Mouse (Mus musculus): ENCODE results near the gene Sema3f. TPM values are rescaled to one million over a fixed set of nuclear protein-coding genes. Genes with fewer than 3 reads are reported as not detected.

Gene Sema3f
- polyA plus RNA-seq, 1 experiment from 2014 or later, result 3.9 TPM

DNA sequence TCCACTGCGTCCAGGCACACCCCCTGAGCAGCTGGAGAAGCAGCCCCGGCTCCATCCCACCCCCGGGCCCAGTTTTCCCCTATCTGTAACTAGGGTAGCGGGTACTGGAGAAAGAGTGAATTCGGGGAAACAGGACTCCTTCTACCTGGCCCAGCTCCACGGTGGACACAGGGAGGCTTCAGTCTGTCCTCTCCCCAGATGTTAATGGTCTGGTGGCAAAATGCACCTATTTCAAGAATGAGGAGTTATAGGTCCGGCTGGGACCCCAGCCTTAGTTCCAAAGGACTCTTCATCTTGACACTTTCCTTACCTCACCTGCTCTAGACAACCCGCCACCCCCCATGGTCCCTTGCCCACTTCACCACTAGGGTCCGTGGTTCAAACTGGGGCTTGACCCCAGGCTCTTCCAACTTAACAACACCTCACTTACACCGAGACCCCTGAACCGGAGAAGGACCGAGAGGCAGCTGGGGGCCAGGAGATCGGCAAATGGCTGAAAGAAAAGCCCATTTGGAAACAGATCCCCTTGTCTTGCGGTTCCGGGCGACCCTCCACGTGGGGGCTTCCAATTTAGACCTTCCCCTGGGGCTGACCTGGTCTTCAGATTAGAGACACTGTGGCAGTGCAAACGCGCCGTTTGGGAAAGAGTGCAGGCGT lies 1.7 kb downstream of the Sema3f start:
- Histone ChIP-seq H3K36me3 (ENCODE audit: control insufficient read depth, insufficient read depth) (0 out of 2 replicates have a peak, but pooled peaks cover 8% of the 10 kb centered on the region), H3K4me2 (replicated peaks; ENCODE audit: low read depth) (peak overlapping the region; percentile 99), H3K4me3 (ENCODE audit: low read depth, low read length) (peak overlapping the region; percentile 59), H3K9ac (ENCODE audit: low read depth, low read length) (peak overlapping the region; percentile 72), H3K27me3 (replicated peaks; ENCODE audit: control insufficient read depth, insufficient read depth, low read length) (peaks cover 4% of the 10 kb centered on the region; the same call in 1 of the 2 replicates), H3K9me3 (ENCODE audit: control insufficient read depth) (no peaks in the 10 kb centered on the region), H3K4me1 (replicated peaks; ENCODE audit: control insufficient read depth, insufficient read depth, low read length) (peaks cover 10% of the 10 kb centered on the region), H3K27ac (ENCODE audit: low read depth, low read length) (no peak overlapping the region)
- 0 out of 2 replicates have a peak, but pooled peaks have one; percentile 2 for TF ChIP-seq CTCF (IDR thresholded peaks at IDR 0.05; ENCODE audit: low read depth)
- ATAC-seq, result no peak
- 11% methylated on average over 21 of the region's 21 CpGs for WGBS

DNA sequence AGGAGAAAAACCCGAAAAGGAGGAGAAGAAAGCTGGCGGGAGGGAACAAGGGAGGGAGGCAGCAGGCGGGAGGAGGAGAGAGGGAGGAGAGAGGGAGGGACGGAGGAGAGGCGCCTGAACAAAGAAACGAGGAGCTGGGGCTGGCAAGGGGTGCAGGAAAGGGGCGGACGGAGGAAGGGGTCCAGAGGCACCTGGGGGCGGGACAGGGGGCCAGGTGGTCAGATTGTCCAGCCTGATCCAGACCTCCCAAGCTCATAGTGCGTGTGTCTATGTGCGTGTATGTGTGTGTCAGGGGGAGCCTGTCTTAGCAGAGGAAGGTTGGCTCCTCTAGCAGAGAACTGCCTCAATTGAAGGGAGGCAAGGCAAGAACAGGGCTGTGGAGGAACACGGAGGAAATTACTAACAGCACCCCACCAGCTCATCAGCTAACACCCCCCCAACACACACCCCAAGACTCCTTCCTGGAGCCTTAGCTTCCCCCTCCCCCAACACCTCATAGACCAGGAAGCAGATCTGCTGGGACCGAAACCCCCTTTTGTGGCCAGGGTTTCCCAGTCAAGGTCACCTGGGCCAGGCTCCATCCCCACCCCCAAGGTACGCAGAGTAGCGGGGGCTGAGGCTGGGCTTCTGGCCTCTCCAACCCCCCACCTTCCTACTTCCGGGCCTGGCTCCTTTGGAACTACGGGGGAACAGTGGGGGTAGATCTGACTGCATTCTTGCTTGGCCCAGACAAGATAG lies 2.4 kb downstream of the Sema3f start:
- H3K27me3 ChIP-seq (replicated peaks; ENCODE audit: control insufficient read depth, insufficient read depth, low read length), result peaks cover 4% of the 10 kb centered on the region; the same call in 1 of the 2 replicates
- H3K4me3 ChIP-seq (ENCODE audit: low read depth, low read length), result peak overlapping the region; percentile 59
- H3K9me3 ChIP-seq (ENCODE audit: control insufficient read depth), result no peaks in the 10 kb centered on the region
- H3K4me2 ChIP-seq (replicated peaks; ENCODE audit: low read depth), result peak overlapping the region; percentile 99
- H3K9ac ChIP-seq (ENCODE audit: low read depth, low read length), result peak overlapping the region; percentile 72; the same call in 1 of the 2 replicates
- WGBS, result 4% methylated on average over 17 of the region's 17 CpGs
- no peak for TF ChIP-seq CTCF (IDR thresholded peaks at IDR 0.05; ENCODE audit: low read depth)
- no peak for ATAC-seq
- H3K27ac ChIP-seq (ENCODE audit: low read depth, low read length), result no peak overlapping the region
- peaks cover 10% of the 10 kb centered on the region for H3K4me1 ChIP-seq (replicated peaks; ENCODE audit: control insufficient read depth, insufficient read depth, low read length)
- 0 out of 2 replicates have a peak, but pooled peaks cover 8% of the 10 kb centered on the region for H3K36me3 ChIP-seq (ENCODE audit: control insufficient read depth, insufficient read depth)

DNA sequence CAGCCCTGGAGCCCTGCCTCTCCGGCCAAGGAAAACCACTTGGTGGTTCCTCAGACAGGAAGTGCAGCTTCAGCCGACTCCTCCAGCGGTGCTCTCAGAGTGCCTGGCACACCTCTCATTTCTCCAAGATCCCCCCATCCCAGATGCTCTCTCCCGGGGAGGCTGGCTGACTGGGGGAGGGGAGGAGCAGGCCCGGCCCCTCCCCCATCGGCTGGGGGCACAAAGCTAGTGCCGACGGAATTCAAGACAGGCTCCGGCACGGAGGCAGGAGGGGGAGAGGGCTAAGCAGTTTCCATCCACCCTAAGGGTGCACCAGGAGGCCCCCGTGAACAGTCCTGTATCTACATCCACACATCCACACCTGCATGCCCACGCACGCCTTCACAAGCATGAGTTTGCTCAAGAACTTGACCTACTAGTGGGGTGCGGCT lies 3.5 kb downstream of the Sema3f start:
- Histone ChIP-seq H3K4me2 (replicated peaks; ENCODE audit: low read depth) (peak overlapping the region; percentile 99), H3K9me3 (ENCODE audit: control insufficient read depth) (no peaks in the 10 kb centered on the region), H3K4me1 (replicated peaks; ENCODE audit: control insufficient read depth, insufficient read depth, low read length) (peaks cover 10% of the 10 kb centered on the region), H3K9ac (ENCODE audit: low read depth, low read length) (no peak overlapping the region), H3K36me3 (ENCODE audit: control insufficient read depth, insufficient read depth) (0 out of 2 replicates have a peak, but pooled peaks cover 8% of the 10 kb centered on the region), H3K27ac (ENCODE audit: low read depth, low read length) (no peak overlapping the region), H3K4me3 (ENCODE audit: low read depth, low read length) (peak overlapping the region; percentile 59), H3K27me3 (replicated peaks; ENCODE audit: control insufficient read depth, insufficient read depth, low read length) (peaks cover 4% of the 10 kb centered on the region; the same call in 1 of the 2 replicates)
- WGBS, result 18% methylated on average over 14 of the region's 14 CpGs
- no peak for TF ChIP-seq CTCF (IDR thresholded peaks at IDR 0.05; ENCODE audit: low read depth)
- no peak for ATAC-seq

DNA sequence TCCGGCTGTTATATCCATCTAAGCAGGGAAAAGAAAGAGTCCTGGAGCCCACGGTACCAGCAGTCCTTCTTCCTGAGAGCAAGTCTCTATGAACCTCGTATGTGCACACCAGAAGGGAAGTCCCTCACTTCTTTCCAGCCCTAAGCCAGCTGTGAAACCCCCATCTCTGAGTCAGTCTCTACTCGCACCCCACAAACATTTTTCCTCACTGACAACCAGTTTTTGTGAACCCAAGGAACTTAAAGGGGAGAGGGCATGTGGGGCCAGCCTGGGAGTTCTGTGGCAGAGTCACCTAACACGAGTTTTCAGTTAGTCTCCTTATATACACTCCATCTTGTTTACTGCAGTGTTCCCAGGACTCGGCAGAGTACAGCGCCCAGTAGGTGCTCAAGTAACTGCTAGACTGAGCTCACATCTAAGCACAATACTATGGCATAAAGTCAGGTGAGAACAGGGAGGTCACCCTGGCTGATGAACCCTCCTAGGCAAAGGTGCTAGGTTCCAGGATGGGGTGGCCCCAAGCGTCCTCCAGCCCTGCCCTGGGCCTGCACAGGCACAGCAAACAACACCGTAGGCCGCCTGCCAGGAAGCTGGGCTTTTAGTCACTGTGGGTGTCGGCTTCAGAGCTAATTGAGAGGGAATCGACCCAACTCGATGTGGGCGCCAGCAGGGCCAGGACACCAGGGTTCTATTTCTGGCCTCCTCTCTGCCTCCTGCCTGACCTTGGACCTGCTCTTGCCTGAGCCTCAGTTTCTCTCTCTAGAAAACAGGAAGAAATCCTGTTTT lies 6.7 kb downstream of the Sema3f start:
- H3K4me2 ChIP-seq (replicated peaks; ENCODE audit: low read depth), result no peak overlapping the region
- ATAC-seq, result 0 out of 2 replicates have a peak, but pooled peaks have one; percentile 8
- no peak overlapping the region for H3K4me3 ChIP-seq (ENCODE audit: low read depth, low read length)
- no peaks in the 10 kb centered on the region for H3K9me3 ChIP-seq (ENCODE audit: control insufficient read depth)
- TF ChIP-seq CTCF (IDR thresholded peaks at IDR 0.05; ENCODE audit: low read depth), result no peak
- no peaks in the 10 kb centered on the region for H3K27me3 ChIP-seq (replicated peaks; ENCODE audit: control insufficient read depth, insufficient read depth, low read length)
- no peak overlapping the region for H3K27ac ChIP-seq (ENCODE audit: low read depth, low read length)
- 0 out of 2 replicates have a peak, but pooled peaks cover 8% of the 10 kb centered on the region for H3K36me3 ChIP-seq (ENCODE audit: control insufficient read depth, insufficient read depth)
- H3K4me1 ChIP-seq (replicated peaks; ENCODE audit: control insufficient read depth, insufficient read depth, low read length), result peaks cover 17% of the 10 kb centered on the region
- H3K9ac ChIP-seq (ENCODE audit: low read depth, low read length), result no peak overlapping the region
- WGBS, result 54% methylated on average over 14 of the region's 14 CpGs

DNA sequence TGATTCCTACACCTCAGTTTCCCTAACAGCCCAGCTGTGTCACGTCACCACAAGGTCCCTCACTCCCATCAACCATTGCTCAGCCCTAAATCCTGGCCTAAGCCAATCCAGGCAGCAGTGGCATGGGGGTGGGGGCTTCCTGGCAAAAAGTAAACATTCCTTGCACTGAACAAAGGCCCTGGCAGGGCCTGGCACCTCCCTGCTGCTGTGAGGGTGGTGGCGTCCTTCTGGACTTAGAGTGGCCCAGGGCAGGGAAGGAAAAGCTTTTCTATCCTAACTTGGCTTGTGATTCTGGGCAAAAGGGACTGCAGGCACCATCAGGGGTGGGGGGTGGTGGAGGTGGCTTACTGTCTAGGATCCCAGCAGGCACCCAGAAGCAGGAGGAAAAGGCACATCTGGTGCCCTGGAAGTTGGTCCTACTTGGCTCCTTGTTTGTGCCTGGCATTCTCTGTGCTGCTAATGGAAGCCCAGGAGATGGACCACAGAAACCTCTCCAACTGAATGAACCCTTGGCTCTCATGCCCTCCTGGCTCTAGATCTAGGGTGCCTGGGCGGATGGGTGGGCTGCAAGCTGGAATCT lies 7.6 kb downstream of the Sema3f start:
- Histone ChIP-seq H3K27ac (ENCODE audit: low read depth, low read length) (no peak overlapping the region), H3K9me3 (ENCODE audit: control insufficient read depth) (no peaks in the 10 kb centered on the region), H3K4me2 (replicated peaks; ENCODE audit: low read depth) (no peak overlapping the region), H3K9ac (ENCODE audit: low read depth, low read length) (no peak overlapping the region), H3K36me3 (ENCODE audit: control insufficient read depth, insufficient read depth) (0 out of 2 replicates have a peak, but pooled peaks cover 8% of the 10 kb centered on the region), H3K27me3 (replicated peaks; ENCODE audit: control insufficient read depth, insufficient read depth, low read length) (no peaks in the 10 kb centered on the region), H3K4me1 (replicated peaks; ENCODE audit: control insufficient read depth, insufficient read depth, low read length) (peaks cover 17% of the 10 kb centered on the region), H3K4me3 (ENCODE audit: low read depth, low read length) (no peak overlapping the region)
- ATAC-seq, result no peak
- WGBS, result 83% methylated on average over 3 of the region's 3 CpGs
- TF ChIP-seq CTCF (IDR thresholded peaks at IDR 0.05; ENCODE audit: low read depth), result no peak
